Mouse (Mus musculus): Measurements from ENCODE around the gene Mtx2. TPM values are rescaled to one million over a fixed set of nuclear protein-coding genes. Genes with fewer than 3 reads are reported as not detected.
A peak's percentile ranks its signal among the peaks of the same experiment; 100 is the strongest.

The Mtx2 gene
- total and polyA plus RNA-seq, 3 experiments, result 56.4 to 186 (median 111) TPM

DNA sequence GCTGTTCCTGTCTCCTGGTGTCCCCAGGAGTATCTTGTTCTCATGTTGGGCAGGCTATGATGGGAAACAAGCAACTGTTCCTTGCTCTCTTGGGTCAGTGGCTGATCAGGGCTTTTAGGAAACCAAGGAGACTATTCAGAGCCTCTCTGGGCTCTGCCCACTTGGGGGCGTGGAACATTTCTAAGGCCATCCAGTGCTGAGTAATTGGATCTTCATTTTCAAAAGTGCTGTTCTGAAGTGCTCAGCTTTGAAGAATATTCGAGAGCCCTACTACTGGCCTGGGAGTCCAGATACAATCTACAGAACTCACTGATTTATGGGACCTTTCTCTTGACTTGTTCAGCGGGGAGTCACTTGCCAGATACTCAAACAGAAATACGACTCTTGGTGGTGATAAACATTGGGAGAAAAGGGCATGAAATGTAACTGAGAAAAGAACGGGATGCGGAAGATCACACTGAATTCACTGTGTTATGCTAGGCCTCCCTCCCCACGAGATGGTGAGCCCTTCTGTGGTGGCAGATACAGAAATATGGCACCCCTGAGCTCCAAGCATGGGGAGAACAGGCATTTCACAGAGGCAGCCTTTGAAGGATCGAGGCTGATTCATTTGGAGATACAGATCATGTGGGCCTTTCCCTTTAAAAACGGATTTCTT lies 92.4 kb downstream of the Mtx2 start:
- dilution Hi-C loops (cut with MboI; ENCODE audit: extremely low pct_ligation_motif_present, extremely low pct_unique_long_range_greater_than_20kb, low sequenced_read_pairs), result no loop called here
- no peak overlapping the region for H3K4me2 ChIP-seq (ENCODE audit: insufficient read depth, low read depth, poor library complexity, severe bottlenecking)
- in situ Hi-C loops (cut with MboI; ENCODE audit: low pct_ligation_motif_present, low pct_unique_long_range_greater_than_20kb, low sequenced_read_pairs), result no loop called here
- H3K4me3 ChIP-seq (replicated peaks in 1 of 3; ENCODE audit: low read depth in 2 of 3, low read length in 2 of 3, poor library complexity in 1 of 3), result no peak overlapping the region
- peaks cover 0 to 3% of the 10 kb centered on the region in 2 experiments; a peak in 2 of 4 replicates for H3K4me1 ChIP-seq (ENCODE audit: control insufficient read depth in 1 of 2, insufficient read depth in 2 of 2)
- no peaks in the 10 kb centered on the region for H3K27me3 ChIP-seq (replicated peaks)
- H3K27ac ChIP-seq (ENCODE audit: insufficient read depth, low read depth), result no peak overlapping the region
- H3K9ac ChIP-seq (ENCODE audit: insufficient read depth, low read depth), result no peak overlapping the region
- no peaks in the 10 kb centered on the region for H3K79me2 ChIP-seq (replicated peaks; ENCODE audit: control insufficient read depth, extremely low read depth, insufficient read depth, poor library complexity, severe bottlenecking)
- no peaks in the 10 kb centered on the region for H3K9me3 ChIP-seq (replicated peaks; ENCODE audit: low read length)
- DNase-seq (ENCODE audit: extremely low read depth), result no peak
- no peaks in the 10 kb centered on the region for H3K36me3 ChIP-seq (replicated peaks in 1 of 2; ENCODE audit: control insufficient read depth in 1 of 2, insufficient read depth in 1 of 2, low read length in 1 of 2)
- no peak for TF ChIP-seq TCF12 (IDR thresholded peaks at IDR 0.05; ENCODE audit: low read depth, low read length)
- TF ChIP-seq GABPA (IDR thresholded peaks at IDR 0.05; ENCODE audit: insufficient replicate concordance, low read depth, low read length), result no peak
- no peak for TF ChIP-seq UBTF (IDR thresholded peaks at IDR 0.05; ENCODE audit: low read depth, low read length)
- TF ChIP-seq CHD2 (IDR thresholded peaks at IDR 0.05; ENCODE audit: low read length), result no peak
- no peak for TF ChIP-seq ZNF384 (IDR thresholded peaks at IDR 0.05; ENCODE audit: low read depth, low read length)
- no peak for TF ChIP-seq NELFE (IDR thresholded peaks at IDR 0.05; ENCODE audit: low read depth, low read length)
- 0 out of 4 replicates have a peak, but pooled peaks of 1 of the 2 experiments have one; percentile 6 for TF ChIP-seq CTCF (conservative IDR thresholded peaks at IDR 0.05 in 1 of 2, IDR thresholded peaks at IDR 0.05 in 1 of 2; ENCODE audit: low read depth in 2 of 2, low read length in 2 of 2)

- Histone ChIP-seq H3K27me3 (replicated peaks) (no peaks in the 10 kb centered on the region), H3K79me2 (replicated peaks; ENCODE audit: control insufficient read depth, extremely low read depth, insufficient read depth, poor library complexity, severe bottlenecking) (no peaks in the 10 kb centered on the region), H3K9ac (ENCODE audit: insufficient read depth, low read depth) (no peak overlapping the region), H3K9me3 (replicated peaks; ENCODE audit: low read length) (no peaks in the 10 kb centered on the region), H3K4me3 (replicated peaks in 1 of 3; ENCODE audit: low read depth in 2 of 3, low read length in 2 of 3, poor library complexity in 1 of 3) (no peak overlapping the region), H3K36me3 (replicated peaks in 1 of 2; ENCODE audit: control insufficient read depth in 1 of 2, insufficient read depth in 1 of 2, low read length in 1 of 2) (no peaks in the 10 kb centered on the region), H3K4me2 (ENCODE audit: insufficient read depth, low read depth, poor library complexity, severe bottlenecking) (no peak overlapping the region), H3K4me1 (ENCODE audit: control insufficient read depth in 1 of 2, insufficient read depth in 2 of 2) (no peaks in the 10 kb centered on the region), H3K27ac (ENCODE audit: insufficient read depth, low read depth) (no peak overlapping the region)
- in situ Hi-C loops (cut with MboI; ENCODE audit: low pct_ligation_motif_present, low pct_unique_long_range_greater_than_20kb, low sequenced_read_pairs) (no loop called here), dilution Hi-C loops (cut with MboI; ENCODE audit: extremely low pct_ligation_motif_present, extremely low pct_unique_long_range_greater_than_20kb, low sequenced_read_pairs) (no loop called here)
- no peak for TF ChIP-seq POLR2A (IDR thresholded peaks at IDR 0.05; ENCODE audit: low read depth, low read length)
- no peak for TF ChIP-seq MAFK (IDR thresholded peaks at IDR 0.05; ENCODE audit: insufficient replicate concordance, low read length)
- TF ChIP-seq MAX (IDR thresholded peaks at IDR 0.05; ENCODE audit: low read length), result no peak
- TF ChIP-seq ZNF384 (IDR thresholded peaks at IDR 0.05; ENCODE audit: low read depth, low read length), result no peak
- no peak for TF ChIP-seq PAX5 (IDR thresholded peaks at IDR 0.05; ENCODE audit: low read length)
- TF ChIP-seq BHLHE40 (IDR thresholded peaks at IDR 0.05; ENCODE audit: low read depth, low read length), result no peak
- no peak for TF ChIP-seq NELFE (IDR thresholded peaks at IDR 0.05; ENCODE audit: low read depth, low read length)
- TF ChIP-seq MAZ (IDR thresholded peaks at IDR 0.05; ENCODE audit: low read depth, low read length), result no peak
- DNase-seq (ENCODE audit: extremely low read depth), result no peak
These were observed 100.6 kb downstream of the Mtx2 start for GRCm38 (mm10) chr2:74925968-74926814.

Other genes with a start within 250 kb of the Mtx2 start
- gene Lnpk, start 246.4 kb upstream of the Mtx2 start, total RNA-seq (2012; rRNA removed), result 21.1 and 21.2 TPM in 2 replicates
- gene Lnpk, start 246.4 kb upstream of the Mtx2 start, total RNA-seq (2014; rRNA removed), result 51.7 and 61.1 TPM in 2 replicates
- gene Lnpk, start 246.4 kb upstream of the Mtx2 start, polyA plus RNA-seq (2012; ENCODE audit: insufficient read length, low read depth), result 32.9 and 37.1 TPM in 2 replicates
- not detected in 2 replicates for gene Evx2, start 166.2 kb upstream of the Mtx2 start, total RNA-seq (2012; rRNA removed)
- gene Evx2, start 166.2 kb upstream of the Mtx2 start, total RNA-seq (2014; rRNA removed), result not detected in 2 replicates
- not detected in 2 replicates for gene Evx2, start 166.2 kb upstream of the Mtx2 start, polyA plus RNA-seq (2012; ENCODE audit: insufficient read length, low read depth)
- not detected in 2 replicates for gene Hoxd13, start 157.5 kb upstream of the Mtx2 start, total RNA-seq (2012; rRNA removed)
- gene Hoxd13, start 157.5 kb upstream of the Mtx2 start, total RNA-seq (2014; rRNA removed), result not detected in 2 replicates
- gene Hoxd13, start 157.5 kb upstream of the Mtx2 start, polyA plus RNA-seq (2012; ENCODE audit: insufficient read length, low read depth), result not detected in 2 replicates
- gene Hoxd12, start 150.8 kb upstream of the Mtx2 start, total RNA-seq (2012; rRNA removed), result not detected in 2 replicates
- gene Hoxd12, start 150.8 kb upstream of the Mtx2 start, total RNA-seq (2014; rRNA removed), result not detected in 2 replicates
- not detected in 2 replicates for gene Hoxd12, start 150.8 kb upstream of the Mtx2 start, polyA plus RNA-seq (2012; ENCODE audit: insufficient read length, low read depth)
- not detected in 2 replicates for gene Hoxd11, start 146.2 kb upstream of the Mtx2 start, total RNA-seq (2012; rRNA removed)
- gene Hoxd11, start 146.2 kb upstream of the Mtx2 start, total RNA-seq (2014; rRNA removed), result not detected in 2 replicates
- not detected in 2 replicates for gene Hoxd11, start 146.2 kb upstream of the Mtx2 start, polyA plus RNA-seq (2012; ENCODE audit: insufficient read length, low read depth)
- not detected in 2 replicates for gene Hoxd10, start 133.9 kb upstream of the Mtx2 start, total RNA-seq (2012; rRNA removed)
- gene Hoxd10, start 133.9 kb upstream of the Mtx2 start, total RNA-seq (2014; rRNA removed), result not detected in 2 replicates
- not detected in 2 replicates for gene Hoxd10, start 133.9 kb upstream of the Mtx2 start, polyA plus RNA-seq (2012; ENCODE audit: insufficient read length, low read depth)
- not detected in 2 replicates for gene Hoxd9, start 128.1 kb upstream of the Mtx2 start, total RNA-seq (2012; rRNA removed)
- gene Hoxd9, start 128.1 kb upstream of the Mtx2 start, total RNA-seq (2014; rRNA removed), result not detected in 2 replicates
- not detected in 2 replicates for gene Hoxd9, start 128.1 kb upstream of the Mtx2 start, polyA plus RNA-seq (2012; ENCODE audit: insufficient read length, low read depth)
- gene Hoxd8, start 121.2 kb upstream of the Mtx2 start, total RNA-seq (2012; rRNA removed), result not detected in 2 replicates
- 0.20 and 0.76 TPM in 2 replicates for gene Hoxd8, start 121.2 kb upstream of the Mtx2 start, total RNA-seq (2014; rRNA removed)
- gene Hoxd8, start 121.2 kb upstream of the Mtx2 start, polyA plus RNA-seq (2012; ENCODE audit: insufficient read length, low read depth), result 0.15 and 0.31 TPM in 2 replicates
- 0.50 TPM in 1 of 2 replicates, not detected in the other for gene Hoxd3, start 113.9 kb upstream of the Mtx2 start, total RNA-seq (2012; rRNA removed)
- gene Hoxd3, start 113.9 kb upstream of the Mtx2 start, total RNA-seq (2014; rRNA removed), result 0.12 and 0.14 TPM in 2 replicates
- 1.0 and 1.1 TPM in 2 replicates for gene Hoxd3, start 113.9 kb upstream of the Mtx2 start, polyA plus RNA-seq (2012; ENCODE audit: insufficient read length, low read depth)
- gene Hoxd4, start 113.9 kb upstream of the Mtx2 start, total RNA-seq (2012; rRNA removed), result 8.4 and 9.8 TPM in 2 replicates
- 6.0 and 7.2 TPM in 2 replicates for gene Hoxd4, start 113.9 kb upstream of the Mtx2 start, total RNA-seq (2014; rRNA removed)
- 5.4 and 6.3 TPM in 2 replicates for gene Hoxd4, start 113.9 kb upstream of the Mtx2 start, polyA plus RNA-seq (2012; ENCODE audit: insufficient read length, low read depth)
- gene Gm28230, start 99.1 kb upstream of the Mtx2 start, total RNA-seq (2012; rRNA removed), result 0.80 and 0.89 TPM in 2 replicates
- 0.84 and 1.1 TPM in 2 replicates for gene Gm28230, start 99.1 kb upstream of the Mtx2 start, total RNA-seq (2014; rRNA removed)
- 0.85 and 1.7 TPM in 2 replicates for gene Gm28230, start 99.1 kb upstream of the Mtx2 start, polyA plus RNA-seq (2012; ENCODE audit: insufficient read length, low read depth)
- not detected in 2 replicates for gene Hoxd1, start 62.8 kb upstream of the Mtx2 start, total RNA-seq (2012; rRNA removed)
- gene Hoxd1, start 62.8 kb upstream of the Mtx2 start, total RNA-seq (2014; rRNA removed), result not detected in 2 replicates
- gene Hoxd1, start 62.8 kb upstream of the Mtx2 start, polyA plus RNA-seq (2012; ENCODE audit: insufficient read length, low read depth), result not detected in 2 replicates